In genomic region chr10:124250004-124250403, GRCm38 (mm10) we compare ENCODE assay signal across 23 mouse cellular contexts.
DNase-seq lines count a peak whose midpoint lies in the region; ATAC-seq and TF ChIP-seq lines count a peak whose summit lies in the region.
"Had no signal": no experiment of that assay in that cellular context is flagged by ENCODE, and none has a peak within 500 bp of the region (broad histone marks: within the 10 kb centered on the region; RNA-seq: fewer than 3 reads in every experiment).

No protein-coding gene starts in this region.

- DNase-seq in frontal cortex, adult 2 months (ENCODE audit: extremely low spot score in 1 of 2, low spot score in 1 of 2): peak; percentile 7 to 42
- no peak for DNase-seq in frontal cortex, postnatal 14 days (ENCODE audit: low spot score in 2 of 2)
- peak in 1 of 2 experiments; percentile 3 for DNase-seq in layer of hippocampus, adult 2 months (ENCODE audit: low spot score in 2 of 2)
- DNase-seq in layer of hippocampus, adult 9-10 months (ENCODE audit: low spot score): no peak
- no peak for DNase-seq in lung, postnatal 0 days (ENCODE audit: low spot score)
- DNase-seq: adrenal gland, postnatal 14 days; cerebellum, adult 8-10 months; gastrocnemius, postnatal 14 days; heart, adult 11 months; liver, postnatal 0 days; midbrain, embryonic 14.5 days had no signal

- H3K27me3 ChIP-seq in lung, embryonic 16.5 days (ENCODE audit: control insufficient read depth, insufficient read depth, low read depth, low read length): no peaks in the 10 kb centered on the region
- no peaks in the 10 kb centered on the region for H3K27me3 ChIP-seq in lung, postnatal 0 days (replicated peaks; ENCODE audit: insufficient read depth, low read length)
- no peaks in the 10 kb centered on the region for H3K27me3 ChIP-seq in myocyte (ENCODE audit: control insufficient read depth, insufficient read depth, insufficient read length)
- H3K27me3 ChIP-seq: forebrain, embryonic 13.5 days; hindbrain, embryonic 15.5 days; intestine, embryonic 15.5 days; limb, embryonic 12.5 days; megakaryocyte, embryonic 14.5 days; neural tube, embryonic 12.5 days; stomach, embryonic 15.5 days had no signal

- H3K79me2 ChIP-seq in myocyte (ENCODE audit: control insufficient read depth, insufficient read depth): no peaks in the 10 kb centered on the region

- H3K4me1 ChIP-seq in lung, embryonic 16.5 days (replicated peaks; ENCODE audit: control insufficient read depth, insufficient read depth, low read length): 0 out of 2 replicates have a peak, but pooled peaks cover 2% of the 10 kb centered on the region
- no peaks in the 10 kb centered on the region; the same call in 1 of the 2 replicates for H3K4me1 ChIP-seq in lung, postnatal 0 days (ENCODE audit: insufficient read depth, low read depth, low read length)
- H3K4me1 ChIP-seq: forebrain, embryonic 13.5 days; hindbrain, embryonic 15.5 days; intestine, embryonic 15.5 days; limb, embryonic 12.5 days; megakaryocyte, embryonic 14.5 days; neural tube, embryonic 12.5 days; stomach, embryonic 15.5 days had no signal

- ATAC-seq in lung, embryonic 16.5 days (ENCODE audit: low read depth): no peak
- ATAC-seq in lung, postnatal 0 days: no peak
- ATAC-seq in inflammation-experienced regulatory T-cells, adult 6 months: no peak
- ATAC-seq: forebrain, embryonic 13.5 days; intestine, embryonic 15.5 days; liver, postnatal 0 days had no signal

- no peaks in the 10 kb centered on the region for H3K9me3 ChIP-seq in lung, embryonic 16.5 days (ENCODE audit: control insufficient read depth, low read length)
- H3K9me3 ChIP-seq in lung, postnatal 0 days (ENCODE audit: low read length): no peaks in the 10 kb centered on the region
- H3K9me3 ChIP-seq: forebrain, embryonic 13.5 days; hindbrain, embryonic 15.5 days; intestine, embryonic 15.5 days; limb, embryonic 12.5 days; neural tube, embryonic 12.5 days; stomach, embryonic 15.5 days had no signal

- WGBS in lung, embryonic 16.5 days: 38% methylated on average over 4 of the region's 4 CpGs
- WGBS in lung, postnatal 0 days: 33% methylated on average over 4 of the region's 4 CpGs

- no peak for TF ChIP-seq CTCF in layer of hippocampus, adult 2 months (conservative IDR thresholded peaks at IDR 0.05)
- TF ChIP-seq CTCF in lung, postnatal 0 days (IDR thresholded peaks at IDR 0.05): no peak

- H3ac ChIP-seq in myocyte (ENCODE audit: control insufficient read depth, insufficient read length): no peak overlapping the region

- no peak overlapping the region for H3K4me2 ChIP-seq in lung, embryonic 16.5 days (ENCODE audit: low read depth, low read length)
- no peak overlapping the region for H3K4me2 ChIP-seq in lung, postnatal 0 days (replicated peaks; ENCODE audit: low read depth, low read length)
- peak overlapping the region; percentile 33 for H3K4me2 ChIP-seq in myocyte (ENCODE audit: low read depth)
- H3K4me2 ChIP-seq: forebrain, embryonic 13.5 days; heart, embryonic 11.5 days; hindbrain, embryonic 15.5 days; intestine, embryonic 15.5 days; limb, embryonic 12.5 days; liver, embryonic 11.5 days; neural tube, embryonic 12.5 days; stomach, embryonic 15.5 days had no signal

- no peak overlapping the region for H3K9ac ChIP-seq in lung, embryonic 16.5 days (ENCODE audit: low read length)
- no peak overlapping the region for H3K9ac ChIP-seq in lung, postnatal 0 days (replicated peaks; ENCODE audit: low read depth)
- H3K9ac ChIP-seq: forebrain, embryonic 13.5 days; hindbrain, embryonic 15.5 days; intestine, embryonic 15.5 days; limb, embryonic 12.5 days; liver, postnatal 0 days; neural tube, embryonic 12.5 days; stomach, embryonic 15.5 days had no signal

- TF ChIP-seq EP300 in lung, postnatal 0 days (IDR thresholded peaks at IDR 0.05): no peak

- no peaks in the 10 kb centered on the region for H3K36me3 ChIP-seq in lung, embryonic 16.5 days (ENCODE audit: control insufficient read depth, insufficient read depth, low read length)
- H3K36me3 ChIP-seq in lung, postnatal 0 days (ENCODE audit: insufficient read depth, low read length): no peaks in the 10 kb centered on the region
- H3K36me3 ChIP-seq in myocyte (ENCODE audit: control insufficient read depth, insufficient read depth): no peaks in the 10 kb centered on the region
- H3K36me3 ChIP-seq: hindbrain, embryonic 15.5 days; intestine, embryonic 15.5 days; limb, embryonic 12.5 days; neural tube, embryonic 12.5 days; stomach, embryonic 15.5 days had no signal

- H3K27ac ChIP-seq in layer of hippocampus, adult 2 months: peak overlapping the region; percentile 74
- H3K27ac ChIP-seq in lung, embryonic 16.5 days (ENCODE audit: low read length): peak overlapping the region; percentile 69; the same call in 1 of the 2 replicates
- no peak overlapping the region for H3K27ac ChIP-seq in lung, postnatal 0 days (ENCODE audit: low read length)
- H3K27ac ChIP-seq: forebrain, embryonic 13.5 days; hindbrain, embryonic 15.5 days; intestine, embryonic 15.5 days; limb, embryonic 12.5 days; neural tube, embryonic 12.5 days; stomach, embryonic 15.5 days had no signal

- no peak overlapping the region for H3K4me3 ChIP-seq in layer of hippocampus, adult 2 months
- H3K4me3 ChIP-seq in lung, embryonic 16.5 days (ENCODE audit: low read length): no peak overlapping the region
- no peak overlapping the region for H3K4me3 ChIP-seq in lung, postnatal 0 days (ENCODE audit: low read depth, low read length)
- no peak overlapping the region for H3K4me3 ChIP-seq in myocyte
- H3K4me3 ChIP-seq: forebrain, embryonic 13.5 days; hindbrain, embryonic 15.5 days; intestine, embryonic 15.5 days; limb, embryonic 12.5 days; megakaryocyte, embryonic 14.5 days; neural tube, embryonic 12.5 days; stomach, embryonic 15.5 days had no signal

- TF ChIP-seq POLR2A in myocyte (IDR thresholded peaks at IDR 0.05; ENCODE audit: insufficient read length, low read depth): no peak

TF ChIP-seq in myocyte, 11 proteins besides CTCF, POLR2A, EP300 and RAD21:
- TF ChIP-seq TCF12 (IDR thresholded peaks at IDR 0.05; ENCODE audit: insufficient read depth, poor library complexity, severe bottlenecking): no peak
- TF ChIP-seq MYOG (IDR thresholded peaks at IDR 0.05; ENCODE audit: control insufficient read depth in 1 of 3, insufficient read depth in 1 of 3, insufficient read length in 2 of 3, low read depth in 2 of 3): no peak
- TF ChIP-seq SRF (IDR thresholded peaks at IDR 0.05; ENCODE audit: control insufficient read depth, insufficient read length, low read depth): no peak
- TF ChIP-seq E2F4 (IDR thresholded peaks at IDR 0.05; ENCODE audit: insufficient read depth): no peak

Comparison
In these comparisons a context has a peak if more than half of its experiments do, and no peak if none do; other contexts are left out.
1. DNase-seq: peak in frontal cortex, adult 2 months (2 of 2); none in frontal cortex, postnatal 14 days (0 of 2), layer of hippocampus, adult 9-10 months (single experiment) and lung, postnatal 0 days (single experiment).